Mouse (Mus musculus) cerebellum, adult 18-20 months (tissue): ENCODE measurements around the gene Aox2.
A peak's percentile ranks its signal among the peaks of the same experiment; 100 is the strongest.
"Not testable (repeated sequence)": the region's sequence is repeated elsewhere in the genome, so short reads cannot be mapped to it uniquely, and the experiment has no call there.

Experiments used
- DNase-seq, 2 experiments: peaks; one replicate each; pipeline ENCODE4 v3.0.0; 2021

Aox2 gene

DNA sequence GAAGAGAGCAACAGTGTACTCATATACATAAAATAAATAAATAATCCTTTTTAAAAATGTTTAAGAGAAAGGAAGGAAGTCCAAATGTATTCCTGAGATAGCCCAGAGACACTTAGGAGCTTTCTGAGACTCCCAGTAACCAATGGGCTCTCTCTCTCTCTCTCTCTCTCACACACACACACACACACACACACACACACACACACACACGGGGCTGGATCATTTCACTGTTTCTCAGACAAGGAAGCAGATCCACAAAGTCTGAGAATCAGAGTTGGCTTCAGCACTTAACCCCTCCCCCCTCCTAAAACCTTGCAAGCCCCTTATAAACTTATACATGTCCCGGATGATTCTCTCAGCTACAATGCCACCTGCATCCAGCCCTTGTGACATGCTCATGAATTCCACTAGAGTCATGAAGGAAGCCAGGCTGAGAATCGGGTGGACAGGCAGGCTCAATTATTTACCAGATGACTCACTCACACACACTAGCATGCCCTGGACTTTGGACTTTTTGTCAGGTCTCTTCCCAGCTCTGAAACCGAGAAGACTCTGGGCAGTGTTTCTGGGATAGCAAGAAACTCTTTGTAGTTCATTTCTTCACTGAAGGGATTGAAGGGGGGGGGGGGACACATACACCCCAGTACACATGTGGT is 75.2 kb downstream of the Aox2 start:
- DNase-seq = no peak

GRCm38 (mm10) chr1:58358958-58359901 is 81.1 kb downstream of the Aox2 start:
- peak; percentile 12 to 13 for DNase-seq

DNA sequence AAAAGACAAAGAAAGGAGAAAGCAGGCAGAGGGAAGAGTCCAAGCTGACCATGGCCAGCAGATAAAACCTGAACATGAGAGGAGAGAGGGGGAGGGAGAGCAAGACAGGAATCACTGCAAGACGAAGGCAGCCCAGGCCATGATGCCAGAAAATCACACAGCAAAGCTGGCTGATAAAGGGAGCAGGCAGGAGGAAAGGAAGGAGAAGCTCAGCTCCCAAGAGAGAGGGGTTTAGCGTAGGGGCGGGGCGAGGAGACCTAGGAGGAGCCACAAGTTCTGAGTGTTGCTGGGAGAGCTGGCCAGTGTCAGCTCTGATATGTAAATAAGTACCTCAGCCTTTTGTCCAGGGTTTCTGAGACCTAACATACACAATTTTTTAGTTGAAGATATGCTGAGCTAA is 84.2 kb downstream of the Aox2 start:
- no peak for DNase-seq

- no peak for DNase-seq
Measured at GRCm38 (mm10) chr1:58364551-58364950, 86.4 kb downstream of the Aox2 start.

- DNase-seq = no peak
Measured at GRCm38 (mm10) chr1:58365829-58366228, 87.7 kb downstream of the Aox2 start.

- no peak for DNase-seq
Measured at GRCm38 (mm10) chr1:58366737-58367471, 88.8 kb downstream of the Aox2 start.

DNA sequence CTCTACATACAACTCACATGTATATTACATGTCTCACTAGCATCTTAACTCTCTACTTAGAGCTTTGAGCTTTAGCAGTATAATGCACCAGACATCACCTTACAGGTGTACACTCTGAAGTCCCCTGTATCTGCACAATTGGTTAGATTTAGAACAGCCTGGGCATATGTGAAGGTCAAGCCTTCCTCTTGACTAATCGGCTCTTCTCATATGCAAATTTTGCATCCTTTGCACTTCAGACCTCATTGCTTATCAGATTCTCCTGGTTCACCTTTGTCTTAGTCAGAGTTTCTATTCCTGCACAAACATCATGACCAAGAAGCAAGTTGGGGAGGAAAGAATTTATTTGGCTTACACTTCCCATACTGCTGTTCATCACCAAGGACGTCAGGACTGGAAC is 91.6 kb downstream of the Aox2 start:
- no peak for DNase-seq

- DNase-seq = not testable (repeated sequence)
Measured at GRCm38 (mm10) chr1:58374266-58374665, 96.1 kb downstream of the Aox2 start.

- no peak for DNase-seq
Measured at GRCm38 (mm10) chr1:58375574-58376147, 97.5 kb downstream of the Aox2 start.

DNA sequence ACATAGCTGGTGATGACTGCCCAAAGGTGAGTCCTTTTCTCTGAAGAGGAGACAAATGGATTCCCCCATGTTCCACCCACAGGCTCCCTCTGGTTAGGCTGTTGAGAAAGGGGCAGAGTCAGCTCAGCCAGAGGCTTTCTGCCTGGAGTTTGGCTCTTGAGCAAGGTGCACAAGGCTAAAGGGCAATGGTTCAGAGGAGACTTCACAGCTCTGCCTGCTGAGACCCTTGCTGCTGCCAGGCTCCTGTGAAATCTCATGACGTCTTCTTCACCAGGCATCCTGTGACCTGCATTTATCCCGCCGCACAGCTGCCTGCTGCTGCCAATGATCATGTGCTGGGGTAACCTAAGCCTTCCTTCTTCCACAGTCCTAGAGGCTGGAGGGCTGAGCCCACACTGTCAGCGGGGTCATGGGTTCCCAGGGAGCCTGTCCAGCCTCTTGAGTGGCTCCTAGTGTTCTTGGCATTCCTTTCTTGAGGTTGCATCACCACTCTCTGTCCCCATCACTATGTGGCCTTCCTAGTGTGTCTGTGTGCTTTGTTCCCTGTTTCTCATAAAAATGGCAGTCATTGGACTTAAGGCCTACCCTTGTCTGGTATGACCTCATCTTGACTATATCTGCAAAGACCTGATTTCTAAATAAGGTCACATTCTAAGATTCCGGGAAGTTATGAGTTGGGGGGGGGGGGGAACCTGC is 104.6 kb downstream of the Aox2 start:
- no peak for DNase-seq

DNA sequence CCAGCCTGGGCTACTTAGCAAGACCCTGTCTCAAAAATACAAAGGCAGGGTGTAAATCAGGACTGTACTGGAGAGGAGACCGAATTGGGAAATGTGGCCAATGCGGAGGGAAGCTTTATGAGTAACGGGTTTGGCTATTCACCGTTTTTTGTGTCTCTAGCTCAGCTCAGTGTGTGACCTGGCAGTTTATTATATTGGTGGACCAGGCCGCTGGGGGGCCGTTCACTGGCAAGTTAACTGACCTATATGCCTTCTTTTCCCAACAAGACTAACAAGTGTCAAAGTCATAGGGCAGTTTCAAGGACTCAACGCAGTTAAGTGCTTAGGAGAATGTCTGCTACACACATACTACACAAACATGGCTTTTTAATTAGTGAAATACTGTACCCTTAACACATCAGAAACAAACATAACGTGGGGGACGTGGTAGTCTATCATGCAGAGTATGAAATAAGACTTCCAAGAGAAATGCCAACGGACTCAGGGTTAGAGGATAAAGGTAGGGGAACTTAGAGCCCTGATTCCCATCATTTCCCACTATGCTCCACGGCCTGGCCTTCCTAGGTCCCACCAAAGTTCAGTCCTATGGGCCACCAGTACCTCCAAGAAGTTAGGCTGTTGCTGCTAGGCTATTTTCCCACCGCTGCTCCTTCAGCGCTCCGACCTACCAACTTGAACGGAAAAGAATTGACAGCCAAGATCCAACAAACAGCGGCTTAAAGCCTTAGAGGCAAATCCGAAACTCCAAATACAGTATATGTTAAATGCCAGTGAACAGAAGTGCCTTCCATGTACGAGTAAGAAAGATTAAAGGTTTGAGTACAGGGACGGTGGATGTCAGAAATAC is 113.5 kb downstream of the Aox2 start:
- DNase-seq = peak in 1 of 2 experiments; percentile 11

- DNase-seq = no peak
Measured at GRCm38 (mm10) chr1:58392268-58392651, 114.1 kb downstream of the Aox2 start.

DNA sequence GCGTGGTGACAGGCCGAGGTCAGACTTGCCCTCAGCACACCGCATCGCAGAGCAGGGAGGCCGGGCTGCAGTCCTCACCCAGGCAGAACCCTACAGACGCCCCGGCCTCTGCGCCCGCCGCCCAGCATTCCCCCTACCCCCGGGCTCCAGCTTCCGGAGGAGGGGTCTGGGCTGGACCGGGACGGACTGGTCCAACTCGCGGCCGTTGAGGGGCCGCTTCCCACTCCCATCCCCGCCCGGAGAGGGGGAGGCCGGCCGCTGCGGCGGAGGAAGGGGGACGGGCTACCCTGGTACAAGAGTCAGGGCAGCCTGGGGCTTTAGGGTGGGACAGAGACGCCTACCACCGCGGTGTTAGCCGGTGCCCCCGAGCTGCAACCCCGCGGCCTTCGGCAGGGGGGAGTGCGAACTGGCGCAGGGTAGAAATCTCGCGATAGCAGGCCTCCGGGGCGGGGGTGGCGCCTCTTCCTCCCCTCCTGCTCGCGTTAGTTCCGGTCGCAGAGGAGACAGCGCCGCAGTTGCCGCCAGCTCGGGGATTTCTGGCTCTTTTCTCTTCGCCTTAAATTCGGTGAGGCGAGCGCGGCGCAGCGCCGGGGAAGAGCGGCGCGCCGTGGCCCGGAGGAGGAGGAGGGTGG is 114.6 kb downstream of the Aox2 start, which contains the start of gene Bzw1:
Gene Bzw1 (plus strand): TSS at position 247 of the 632 bp plus-strand sequence.
- DNase-seq = peak; percentile 93

DNA sequence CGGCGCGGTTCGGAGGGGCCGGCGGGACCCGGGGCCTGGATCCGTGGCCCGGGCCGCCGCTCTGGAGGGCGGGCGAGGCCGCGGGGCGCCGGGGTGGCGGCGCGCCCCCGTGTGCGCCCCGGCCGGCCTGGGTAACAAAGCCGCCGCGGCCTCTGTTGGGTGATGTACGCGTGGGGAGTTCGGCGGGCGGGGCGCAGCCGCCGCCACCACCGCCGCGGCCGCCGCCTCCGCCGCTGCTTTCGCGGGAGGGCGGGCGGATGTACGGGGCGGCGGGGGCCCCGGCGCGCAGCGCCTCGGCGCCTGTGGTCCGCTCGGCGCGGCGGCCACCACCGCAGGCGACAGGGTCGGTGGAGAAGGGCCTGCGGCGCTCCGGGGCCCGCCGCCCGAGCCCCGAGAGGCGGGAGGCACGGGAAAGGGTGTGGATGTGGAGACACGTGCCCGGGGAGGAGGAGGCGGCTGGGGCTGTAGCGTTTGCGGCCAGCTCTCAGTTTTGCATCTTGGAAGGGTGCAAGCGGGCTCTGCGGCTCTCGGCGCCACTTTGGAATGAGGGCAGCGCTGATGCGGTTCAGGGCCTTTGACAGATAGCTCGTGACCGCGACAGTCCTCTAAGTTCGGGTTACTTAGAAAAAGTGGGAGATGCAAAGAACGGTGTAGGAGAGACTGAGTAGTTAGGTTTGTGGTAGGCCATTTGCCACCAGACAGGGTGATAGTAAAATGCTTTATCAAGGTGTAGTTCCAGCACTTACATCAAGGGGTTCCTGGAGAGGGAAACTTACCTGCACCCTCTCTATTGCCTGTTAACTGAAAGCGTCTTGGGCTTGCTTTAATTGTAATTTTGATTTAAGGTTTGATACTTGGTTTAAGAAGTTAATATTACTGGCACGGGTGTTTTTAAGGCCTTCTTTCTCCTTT is 115.4 kb downstream of the Aox2 start:
- DNase-seq = peak; percentile 59

DNA sequence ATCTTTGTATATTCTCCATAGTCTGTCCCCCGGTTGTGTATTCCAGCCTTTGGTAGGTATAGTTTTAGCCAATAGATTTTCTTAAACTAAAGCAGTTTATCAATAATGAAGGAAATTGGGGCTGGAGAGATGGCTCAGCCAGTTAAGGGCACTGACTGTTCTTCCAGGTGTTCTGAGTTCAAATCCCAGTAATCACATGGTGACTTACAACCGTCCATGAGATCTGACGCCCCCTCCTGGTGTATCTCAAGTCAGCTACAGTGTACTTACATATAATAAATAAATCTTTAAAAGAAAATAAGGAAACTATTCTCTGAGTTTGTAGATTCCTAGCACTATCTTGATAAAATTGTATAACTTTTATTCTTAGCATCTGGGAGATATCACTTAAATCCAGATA is 117.2 kb downstream of the Aox2 start:
- no peak for DNase-seq

- DNase-seq = no peak
Measured at GRCm38 (mm10) chr1:58396179-58396578, 118.1 kb downstream of the Aox2 start.

GRCm38 (mm10) chr1:58397731-58398130 is 119.6 kb downstream of the Aox2 start:
- no peak for DNase-seq

DNA sequence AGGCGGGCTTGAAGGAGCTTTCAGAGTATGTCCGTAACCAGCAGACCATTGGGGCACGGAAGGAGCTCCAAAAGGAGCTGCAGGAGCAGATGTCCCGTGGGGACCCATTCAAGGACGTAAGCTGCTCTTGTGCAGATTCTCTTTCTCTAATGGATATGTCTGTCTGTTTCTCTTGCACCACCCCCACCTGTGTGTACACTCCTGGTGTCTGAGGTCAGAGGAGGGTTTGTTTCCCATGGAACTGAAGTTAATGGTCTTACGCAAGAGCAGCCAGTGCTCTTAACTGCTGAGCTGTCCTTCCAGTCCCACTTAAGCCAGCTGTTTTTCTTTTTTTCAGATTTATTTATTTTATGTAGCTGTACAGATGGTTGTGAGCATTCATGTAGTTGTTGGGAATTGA is 123.3 kb downstream of the Aox2 start:
- DNase-seq = no peak

DNA sequence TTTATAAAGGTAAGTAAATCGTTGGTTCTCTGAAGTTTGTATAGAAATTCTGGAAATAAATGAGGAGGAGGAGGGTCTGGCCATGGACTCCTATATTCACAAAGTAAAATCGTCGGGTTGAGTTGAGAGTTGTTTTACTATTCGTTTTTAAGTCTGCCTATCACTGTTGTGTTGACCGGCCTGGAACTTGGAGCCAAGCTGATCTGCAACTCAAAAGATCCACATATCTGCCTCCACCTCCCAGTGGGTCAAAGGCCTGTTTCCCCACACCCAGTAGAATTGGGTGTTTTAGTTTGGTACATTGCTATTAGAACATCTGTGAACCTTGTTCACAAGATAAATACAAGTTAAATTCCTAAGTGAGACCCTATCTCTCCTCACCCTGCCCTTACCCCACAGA is 125.6 kb downstream of the Aox2 start:
- DNase-seq = no peak

DNA sequence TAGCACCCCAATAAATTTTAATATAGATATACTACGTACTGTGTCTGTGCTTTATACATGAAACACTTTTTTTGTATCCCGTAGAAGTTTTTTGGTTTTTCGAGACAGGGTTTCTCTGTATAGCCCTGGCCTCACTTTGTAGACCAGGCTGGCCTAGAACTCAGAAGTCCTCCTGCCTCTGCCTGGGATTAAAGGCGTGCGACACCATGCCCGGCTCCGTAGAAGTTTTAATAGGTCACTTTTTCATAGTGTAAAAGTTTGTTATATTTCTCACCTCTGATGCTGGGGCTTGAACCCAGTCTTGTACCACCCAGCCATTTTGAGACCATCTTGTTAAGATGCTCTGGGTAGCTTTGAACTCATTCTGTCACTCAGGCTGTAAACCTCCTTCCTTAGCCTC is 129.2 kb downstream of the Aox2 start:
- DNase-seq = no peak
